Mouse (Mus musculus) forebrain, embryonic 15.5 days (tissue): ENCODE results near the gene Tmprss9. TPM values are rescaled to one million over a fixed set of nuclear protein-coding genes. Genes with fewer than 3 reads are reported as not detected.

Experiments
- ATAC-seq: fragments of 200-750 bp; cut with Nextera tagmentation; replicated peaks from 2 replicates; pipeline ENCODE4 v1.8.0; 2017; ENCODE audit warnings: mild to moderate bottlenecking, moderate TSS enrichment, moderate library complexity
- H3K27ac ChIP-seq: fragments of 300-500 bp; sonication (generic); replicated peaks from 2 replicates; pipeline ENCODE4 v1.5.1; 2015; ENCODE audit warnings: mild to moderate bottlenecking, inconsistent platforms
- H3K27me3 ChIP-seq: fragments of 300-500 bp; sonication (generic); 2 replicates; pipeline ENCODE4 v1.6.1; 2015; ENCODE audit warnings: inconsistent platforms
- H3K36me3 ChIP-seq: fragments of 300-500 bp; sonication (generic); 2 replicates; pipeline ENCODE4 v1.6.1; 2015; ENCODE audit warnings: mild to moderate bottlenecking, inconsistent platforms
- H3K4me1 ChIP-seq: fragments of 300-500 bp; sonication (generic); 2 replicates; pipeline ENCODE4 v1.6.1; 2015; ENCODE audit warnings: inconsistent platforms
- H3K4me2 ChIP-seq: fragments of 300-500 bp; sonication (generic); replicated peaks from 2 replicates; pipeline ENCODE4 v1.6.1; 2015; ENCODE audit warnings: mild to moderate bottlenecking, inconsistent platforms
- H3K4me3 ChIP-seq: fragments of 300-500 bp; sonication (generic); 2 replicates; pipeline ENCODE4 v1.5.1; 2015; ENCODE audit warnings: mild to moderate bottlenecking, inconsistent platforms
- H3K9ac ChIP-seq: fragments of 300-500 bp; sonication (generic); replicated peaks from 2 replicates; pipeline ENCODE4 v1.6.1; 2015; ENCODE audit warnings: mild to moderate bottlenecking, inconsistent platforms
- H3K9me3 ChIP-seq: fragments of 300-500 bp; sonication (generic); 2 replicates; pipeline ENCODE4 v1.6.1; 2016; ENCODE audit warnings: inconsistent platforms
- WGBS: fragments of 180-500 bp; shearing (Covaris S2); methylation state at CpG from one replicate; pipeline ENCODE4 v1.1.7; 2015; ENCODE audit warnings: mixed read lengths; 5-methylcytosine and 5-hydroxymethylcytosine counted together
- polyA plus RNA-seq: library from polyadenylated mRNA; unstranded; fragments of >200 nt; fragmentation: Nextera tagmentation; extraction: Ambion mirVana; gene quantifications from 2 replicates; pipeline ENCODE4 v1.2.1, GENCODE M21; 2015

Tmprss9 gene
- polyA plus RNA-seq, 1 experiment from 2014 or later = 0.15 TPM

DNA sequence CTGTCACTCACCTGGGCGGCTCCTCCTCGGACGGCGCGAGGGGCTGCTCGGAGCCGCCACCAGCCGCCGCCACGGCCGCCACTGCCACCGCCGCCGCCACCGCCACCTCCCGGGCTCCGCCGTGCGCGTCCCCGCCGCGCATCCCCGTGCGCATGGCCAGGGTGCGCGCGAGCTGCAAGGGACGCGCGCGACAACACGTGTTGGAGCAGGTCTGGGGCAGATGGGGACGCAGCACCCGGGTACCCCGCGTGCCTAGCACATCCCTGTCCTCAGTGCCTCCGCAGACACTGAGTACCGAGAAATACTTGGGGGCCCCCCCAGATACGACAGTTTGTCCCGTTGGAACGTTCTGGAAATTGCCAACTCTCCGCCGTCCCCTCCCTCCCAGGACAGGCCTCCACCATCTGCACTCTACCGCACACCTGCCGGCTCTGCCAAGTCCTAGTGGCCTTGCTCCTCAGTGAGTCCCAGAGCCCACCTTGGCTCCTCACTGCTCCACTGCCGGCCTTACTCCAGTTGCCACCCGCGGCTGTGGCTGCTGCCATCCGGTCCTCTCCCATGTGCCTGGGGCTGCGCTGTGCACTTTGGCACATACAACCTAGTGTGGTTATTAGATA lies 27.6 kb upstream of the Tmprss9 start, which contains the start of gene Lingo3:
Gene Lingo3 (minus strand): TSS at position 109 of the 617 bp plus-strand sequence.
- H3K27me3 ChIP-seq = peaks cover 26% of the 10 kb centered on the region
- H3K36me3 ChIP-seq = no peaks in the 10 kb centered on the region
- H3K27ac ChIP-seq = no peak within 1 kb of the TSS
- H3K9me3 ChIP-seq = no peaks in the 10 kb centered on the region
- 4% methylated on average over 51 of the region's 51 CpGs for WGBS
- peak; percentile 49 for ATAC-seq
- peak within 1 kb of the TSS; percentile 55 for H3K9ac ChIP-seq
- H3K4me1 ChIP-seq = peaks cover 16% of the 10 kb centered on the region
- H3K4me2 ChIP-seq = peak within 1 kb of the TSS; percentile 82
- peak within 1 kb of the TSS; percentile 54 for H3K4me3 ChIP-seq

DNA sequence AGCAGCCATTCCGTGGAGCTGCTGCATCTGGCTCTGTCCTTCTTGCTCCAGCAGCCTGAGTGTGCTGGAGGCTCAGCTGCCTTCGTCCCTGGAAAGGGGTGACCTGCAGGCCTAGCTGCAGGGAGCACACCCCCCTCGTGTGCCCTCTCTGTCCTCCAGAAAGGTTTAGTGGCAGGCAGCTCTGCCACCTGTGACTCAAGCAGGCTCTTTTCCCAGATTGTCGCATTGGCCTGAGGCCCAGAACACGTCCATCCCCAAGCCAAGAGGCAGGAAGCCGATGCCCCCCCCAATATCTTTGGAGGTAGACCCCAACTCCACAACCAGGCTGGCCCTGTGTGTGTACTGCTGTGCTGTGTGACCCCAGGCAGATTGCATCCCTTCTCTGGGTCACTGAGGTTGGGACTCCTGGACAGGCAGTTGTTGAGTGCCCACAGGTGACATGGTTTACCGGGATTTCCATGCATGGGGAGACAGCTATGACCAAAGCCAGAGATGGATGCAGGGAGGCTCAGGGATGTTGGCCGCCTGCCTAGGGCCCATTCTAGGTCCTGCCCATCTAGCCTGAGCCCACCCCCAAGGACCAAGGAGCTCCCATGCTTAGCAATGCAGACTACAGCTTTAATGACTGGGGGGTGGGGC lies 26.5 kb upstream of the Tmprss9 start:
- Histone ChIP-seq H3K9ac (no peak overlapping the region), H3K27me3 (peaks cover 26% of the 10 kb centered on the region), H3K36me3 (peaks cover 3% of the 10 kb centered on the region; the same call in 1 of the 2 replicates), H3K4me2 (no peak overlapping the region), H3K4me3 (no peak overlapping the region), H3K9me3 (no peaks in the 10 kb centered on the region), H3K4me1 (peaks cover 16% of the 10 kb centered on the region), H3K27ac (no peak overlapping the region)
- WGBS = 65% methylated on average over 8 of the region's 8 CpGs
- no peak for ATAC-seq

DNA sequence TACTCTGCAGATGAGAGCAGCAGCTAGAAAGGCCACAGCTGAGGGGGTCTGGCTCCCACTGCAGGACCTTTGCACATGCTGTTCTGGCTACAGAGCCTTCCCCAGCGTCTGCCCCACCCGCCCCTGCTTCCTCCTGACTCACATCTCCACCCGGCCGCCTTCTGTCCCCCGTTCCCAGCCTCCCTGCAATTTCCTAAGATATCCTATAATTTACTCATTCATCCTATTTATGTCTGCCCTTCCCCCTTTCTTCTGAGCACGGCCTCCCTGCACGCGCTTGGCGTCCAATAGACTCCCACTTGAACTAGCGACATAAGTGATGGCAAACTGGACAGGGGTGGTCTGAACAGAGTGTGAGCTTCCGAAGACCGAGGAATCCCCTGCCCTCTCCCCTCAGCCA lies 25.9 kb upstream of the Tmprss9 start:
- peaks cover 26% of the 10 kb centered on the region for H3K27me3 ChIP-seq
- H3K4me3 ChIP-seq = no peak overlapping the region

DNA sequence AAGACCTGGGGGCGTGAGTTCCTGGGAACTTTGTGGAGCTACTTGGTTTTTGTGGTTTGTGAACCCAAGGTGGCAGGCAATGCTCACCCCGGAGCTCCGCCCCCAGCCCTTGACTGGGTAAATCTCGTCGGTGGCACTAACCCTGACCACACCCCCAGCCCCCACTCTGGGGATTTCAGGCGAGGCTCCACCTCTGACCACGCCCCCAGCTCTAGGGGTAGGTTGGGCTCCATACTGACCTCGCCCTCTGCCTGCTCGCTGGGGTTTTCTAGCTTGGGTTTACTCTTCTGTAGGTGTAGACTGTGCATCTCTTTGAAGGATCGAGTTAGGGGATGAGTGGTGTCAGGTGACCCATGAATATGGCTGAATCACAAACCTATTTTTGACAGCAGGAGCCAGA lies 23.1 kb upstream of the Tmprss9 start:
- no peak overlapping the region for H3K4me2 ChIP-seq
- H3K36me3 ChIP-seq = peaks cover 33% of the 10 kb centered on the region
- no peak for ATAC-seq
- H3K4me1 ChIP-seq = peaks cover 11% of the 10 kb centered on the region
- H3K27me3 ChIP-seq = peaks cover 13% of the 10 kb centered on the region; the same call in 1 of the 2 replicates
- H3K4me3 ChIP-seq = no peak overlapping the region
- H3K9ac ChIP-seq = no peak overlapping the region
- no peak overlapping the region for H3K27ac ChIP-seq
- H3K9me3 ChIP-seq = no peaks in the 10 kb centered on the region
- WGBS = 10% methylated on average over 10 of the region's 10 CpGs

More for the DNA sequence above, 25.9 kb upstream of the Tmprss9 start:
- Histone ChIP-seq H3K27ac (no peak overlapping the region), H3K9ac (no peak overlapping the region), H3K9me3 (no peaks in the 10 kb centered on the region), H3K36me3 (peaks cover 7% of the 10 kb centered on the region; the same call in 1 of the 2 replicates), H3K4me2 (no peak overlapping the region), H3K4me1 (peaks cover 16% of the 10 kb centered on the region)
- no peak for ATAC-seq
- 71% methylated on average over 12 of the region's 12 CpGs for WGBS

DNA sequence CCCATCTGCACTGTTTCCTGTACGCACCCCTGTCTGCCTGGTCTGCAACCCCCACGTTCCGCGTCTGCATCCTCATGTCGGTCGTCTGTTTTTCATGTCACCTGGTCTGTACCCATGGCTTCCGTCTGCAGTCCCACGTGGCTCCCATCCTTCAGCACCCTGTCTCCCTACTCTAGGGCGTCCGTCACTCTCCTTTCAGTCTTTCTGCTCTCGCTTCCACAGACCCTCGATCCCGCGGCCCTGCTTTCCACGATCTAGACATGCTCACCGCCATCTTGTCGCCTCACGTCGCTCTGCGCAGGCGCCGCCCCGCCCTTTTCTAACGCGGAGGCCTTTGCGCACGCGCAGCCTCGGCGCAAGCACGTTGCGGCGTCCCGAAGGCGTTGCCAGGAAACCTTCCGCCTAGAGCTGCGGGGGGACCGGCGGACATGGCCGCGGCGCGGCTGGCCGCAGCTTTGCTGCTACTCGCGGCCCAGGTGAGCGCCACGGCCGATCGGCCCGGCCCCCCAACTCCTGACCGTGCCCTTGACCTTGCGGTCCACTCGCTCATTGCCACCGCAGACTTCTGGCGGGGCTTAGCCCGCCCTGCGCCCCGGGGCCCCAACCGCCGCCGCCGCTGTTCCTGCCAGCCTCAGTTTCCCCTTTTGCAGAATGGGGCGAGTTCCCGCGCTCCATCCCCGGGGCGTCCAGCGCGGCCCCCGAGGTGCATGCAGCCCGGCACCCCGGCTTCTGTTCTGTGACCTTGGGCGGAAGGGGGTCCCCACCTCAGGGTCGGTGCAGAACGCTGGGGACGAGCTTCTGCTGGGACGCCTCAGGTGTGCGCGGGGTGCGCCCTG lies 16.5 kb upstream of the Tmprss9 start, which contains the start of the genes Lsm7 and Sppl2b:
Gene Lsm7 (minus strand): TSS at position 297 of the 836 bp plus-strand sequence.
Gene Sppl2b (plus strand): TSS at position 363 of the 836 bp plus-strand sequence.
- under 1% methylated on average over 81 of the region's 81 CpGs for WGBS
- H3K9me3 ChIP-seq = no peaks in the 10 kb centered on the region
- H3K9ac ChIP-seq = peak within 1 kb of the TSS; percentile 73
- H3K27me3 ChIP-seq = no peaks in the 10 kb centered on the region
- H3K27ac ChIP-seq = peak within 1 kb of the TSS; percentile 66
- H3K4me1 ChIP-seq = peaks cover 36% of the 10 kb centered on the region
- peaks cover 31% of the 10 kb centered on the region for H3K36me3 ChIP-seq
- peak within 1 kb of the TSS; percentile 72 for H3K4me3 ChIP-seq
- peak within 1 kb of the TSS; percentile 96 for H3K4me2 ChIP-seq
- ATAC-seq = peak; percentile 84

DNA sequence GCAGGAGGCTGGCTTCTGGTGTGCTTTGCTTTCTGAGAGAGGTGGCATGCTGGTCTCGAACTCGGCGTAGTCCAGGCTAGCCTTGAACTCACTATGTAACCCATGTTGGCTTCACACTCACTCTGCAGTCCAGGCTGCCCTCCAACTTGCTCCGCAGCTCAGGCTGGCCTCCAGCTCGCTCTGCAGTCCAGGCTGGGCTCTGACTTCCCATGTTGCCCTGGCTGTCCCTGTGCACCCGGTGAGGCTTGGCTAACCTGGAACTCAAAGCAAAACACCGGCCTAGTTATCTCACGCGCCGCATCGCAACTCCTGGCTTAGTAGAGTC lies 15.9 kb upstream of the Tmprss9 start:
- Histone ChIP-seq H3K4me2 (peak overlapping the region; percentile 96), H3K27ac (no peak overlapping the region), H3K27me3 (no peaks in the 10 kb centered on the region), H3K9me3 (no peaks in the 10 kb centered on the region), H3K4me3 (peak overlapping the region; percentile 72), H3K9ac (peak overlapping the region; percentile 73), H3K4me1 (peaks cover 36% of the 10 kb centered on the region), H3K36me3 (peaks cover 26% of the 10 kb centered on the region)
- no peak for ATAC-seq
- 19% methylated on average over 11 of the region's 11 CpGs for WGBS

DNA sequence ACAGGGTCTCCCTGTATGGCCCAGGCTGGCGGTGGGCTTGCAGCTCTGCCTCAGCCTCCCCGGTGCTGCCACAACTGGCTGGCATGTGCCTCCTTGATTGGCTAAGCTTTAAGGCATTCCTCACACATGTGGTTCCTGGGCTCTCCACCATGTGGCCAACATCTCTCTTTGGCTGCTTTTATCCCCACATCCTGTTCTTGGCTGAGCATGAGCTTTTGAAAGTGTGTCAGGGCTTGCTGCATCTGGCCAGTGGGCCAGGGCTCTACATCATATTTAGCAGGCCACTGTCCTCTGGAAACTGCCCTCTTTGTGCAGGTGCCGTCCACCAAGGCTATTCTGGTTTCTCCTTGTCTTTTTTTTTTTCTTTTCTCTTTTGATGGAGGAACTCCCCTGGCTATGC lies 15.4 kb upstream of the Tmprss9 start:
- 74% methylated on average over 3 of the region's 3 CpGs for WGBS
- H3K4me3 ChIP-seq = peak overlapping the region; percentile 72
- no peak overlapping the region for H3K27ac ChIP-seq
- peak overlapping the region; percentile 96 for H3K4me2 ChIP-seq
- peaks cover 36% of the 10 kb centered on the region for H3K4me1 ChIP-seq
- H3K9me3 ChIP-seq = no peaks in the 10 kb centered on the region
- peaks cover 20% of the 10 kb centered on the region for H3K36me3 ChIP-seq
- ATAC-seq = no peak
- no peaks in the 10 kb centered on the region for H3K27me3 ChIP-seq
- no peak overlapping the region; the same call in 1 of the 2 replicates for H3K9ac ChIP-seq

DNA sequence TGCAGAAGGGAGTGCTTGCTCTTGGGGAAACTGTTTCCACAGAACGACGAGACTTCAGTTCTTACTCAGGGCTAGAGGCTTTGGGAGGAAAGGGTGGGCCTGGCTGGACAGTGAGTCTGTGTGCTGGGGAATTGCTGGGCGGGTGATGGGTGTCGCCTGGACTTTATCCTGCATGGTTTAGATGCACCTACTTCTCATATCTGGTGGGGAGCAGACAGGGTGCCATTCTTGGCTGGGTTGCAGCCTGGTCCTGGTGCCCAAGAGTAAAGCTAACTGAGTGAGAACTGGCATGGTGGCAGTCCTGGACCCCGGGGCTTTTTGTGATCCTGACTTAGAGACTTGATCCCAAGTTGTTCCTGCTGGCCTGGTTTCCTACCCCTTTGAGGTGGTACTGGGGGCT lies 14.7 kb upstream of the Tmprss9 start:
- H3K27me3 ChIP-seq = no peaks in the 10 kb centered on the region
- H3K4me2 ChIP-seq = no peak overlapping the region
- no peak for ATAC-seq
- no peak overlapping the region for H3K9ac ChIP-seq
- peaks cover 16% of the 10 kb centered on the region for H3K36me3 ChIP-seq
- no peaks in the 10 kb centered on the region for H3K9me3 ChIP-seq
- 0 out of 2 replicates have a peak overlapping the region, but pooled peaks have one; percentile 72 for H3K4me3 ChIP-seq
- H3K4me1 ChIP-seq = peaks cover 36% of the 10 kb centered on the region
- WGBS = 84% methylated on average over 5 of the region's 5 CpGs
- no peak overlapping the region for H3K27ac ChIP-seq

DNA sequence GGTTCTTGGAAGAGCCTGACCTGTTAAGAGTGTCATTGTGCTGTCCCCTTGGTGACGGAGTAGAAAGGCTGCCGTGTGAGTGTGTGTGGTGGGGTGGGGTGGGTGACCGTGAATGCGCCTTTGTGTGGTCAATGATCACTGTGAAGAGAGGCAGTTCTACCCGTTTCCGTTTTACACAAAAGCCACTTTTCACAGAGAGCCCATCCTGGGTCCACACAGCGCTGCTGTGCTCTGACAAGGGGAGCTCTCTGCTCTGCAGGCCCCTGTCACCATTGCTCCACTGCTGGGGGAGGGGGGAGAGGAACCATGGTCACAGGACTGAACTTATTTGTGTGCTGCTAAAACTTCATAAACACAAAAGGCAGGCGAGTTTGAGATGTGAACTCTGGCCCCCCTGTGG lies 14.3 kb upstream of the Tmprss9 start:
- H3K4me2 ChIP-seq = no peak overlapping the region
- H3K27me3 ChIP-seq = no peaks in the 10 kb centered on the region
- H3K4me3 ChIP-seq = no peak overlapping the region
- H3K4me1 ChIP-seq = peaks cover 36% of the 10 kb centered on the region
- peaks cover 12% of the 10 kb centered on the region; the same call in 1 of the 2 replicates for H3K36me3 ChIP-seq
- no peak for ATAC-seq
- WGBS = 34% methylated on average over 8 of the region's 8 CpGs
- no peak overlapping the region for H3K27ac ChIP-seq
- H3K9ac ChIP-seq = 0 out of 2 replicates have a peak overlapping the region, but pooled peaks have one; percentile 3
- no peaks in the 10 kb centered on the region for H3K9me3 ChIP-seq

DNA sequence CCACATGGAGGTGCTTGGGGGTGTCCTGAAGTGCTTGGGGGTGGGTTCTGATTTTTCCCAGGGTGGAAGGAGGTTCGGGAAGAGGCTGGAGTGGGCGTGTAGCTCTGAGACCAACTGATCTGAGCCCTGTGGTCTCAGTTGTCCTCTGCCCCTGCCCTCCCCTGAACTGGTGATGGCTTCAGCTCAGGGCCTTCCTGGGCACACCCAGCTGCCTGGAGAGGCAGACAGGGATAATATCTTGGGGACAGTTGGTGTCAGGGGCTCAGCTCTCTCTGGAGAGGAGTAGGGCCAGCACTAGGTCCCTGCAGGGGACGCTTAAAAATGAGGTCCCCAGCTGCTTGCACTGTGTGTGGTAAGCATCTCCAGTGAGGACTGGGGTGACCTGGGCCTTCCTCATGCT lies 13.8 kb upstream of the Tmprss9 start:
- no peak overlapping the region for H3K27ac ChIP-seq
- 0 out of 2 replicates have a peak overlapping the region, but pooled peaks have one; percentile 3 for H3K9ac ChIP-seq
- WGBS = 70% methylated on average over 3 of the region's 3 CpGs
- H3K4me3 ChIP-seq = no peak overlapping the region
- H3K36me3 ChIP-seq = peaks cover 10% of the 10 kb centered on the region
- H3K4me1 ChIP-seq = peaks cover 36% of the 10 kb centered on the region
- no peak for ATAC-seq
- no peaks in the 10 kb centered on the region for H3K27me3 ChIP-seq
- H3K4me2 ChIP-seq = no peak overlapping the region
- H3K9me3 ChIP-seq = no peaks in the 10 kb centered on the region

DNA sequence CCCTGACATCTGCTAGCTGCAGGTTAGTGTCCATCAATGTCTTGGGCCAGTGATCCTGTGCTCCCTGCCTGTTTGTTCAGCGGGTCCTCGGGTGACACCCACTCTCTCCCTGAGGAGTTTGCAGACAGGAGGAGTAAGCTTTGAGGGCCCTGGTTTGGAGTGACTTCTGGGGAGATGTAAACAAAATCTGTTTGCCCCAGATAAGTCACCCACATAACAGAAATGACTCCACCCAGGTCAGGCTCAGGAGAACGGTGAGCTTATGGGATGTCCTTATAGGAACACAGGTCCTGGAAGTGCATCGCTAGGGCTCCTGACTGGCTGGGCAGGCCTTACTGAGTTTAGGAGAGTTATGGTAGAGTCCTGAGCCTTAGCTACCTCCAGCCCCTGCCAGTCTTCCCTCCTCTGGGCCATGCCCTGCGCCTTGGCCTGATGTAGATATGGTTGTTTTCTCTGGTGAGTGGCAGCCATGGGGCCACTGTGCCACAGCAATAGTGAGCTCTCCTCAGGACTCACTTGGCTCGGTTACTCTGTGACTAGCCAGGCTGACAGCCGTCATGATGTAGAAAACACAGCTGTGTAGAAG lies 13.2 kb upstream of the Tmprss9 start:
- H3K4me2 ChIP-seq = no peak overlapping the region
- no peak for ATAC-seq
- no peak overlapping the region for H3K4me3 ChIP-seq
- H3K27ac ChIP-seq = no peak overlapping the region
- no peaks in the 10 kb centered on the region for H3K9me3 ChIP-seq
- no peak overlapping the region for H3K9ac ChIP-seq
- no peaks in the 10 kb centered on the region for H3K27me3 ChIP-seq
- whole genome bisulfite sequencing = 89% methylated on average over 7 of the region's 7 CpGs
- peaks cover 5% of the 10 kb centered on the region for H3K36me3 ChIP-seq
- peaks cover 35% of the 10 kb centered on the region for H3K4me1 ChIP-seq
